Mouse (Mus musculus): Measurements from ENCODE around the gene Syt17.

The Syt17 gene

DNA sequence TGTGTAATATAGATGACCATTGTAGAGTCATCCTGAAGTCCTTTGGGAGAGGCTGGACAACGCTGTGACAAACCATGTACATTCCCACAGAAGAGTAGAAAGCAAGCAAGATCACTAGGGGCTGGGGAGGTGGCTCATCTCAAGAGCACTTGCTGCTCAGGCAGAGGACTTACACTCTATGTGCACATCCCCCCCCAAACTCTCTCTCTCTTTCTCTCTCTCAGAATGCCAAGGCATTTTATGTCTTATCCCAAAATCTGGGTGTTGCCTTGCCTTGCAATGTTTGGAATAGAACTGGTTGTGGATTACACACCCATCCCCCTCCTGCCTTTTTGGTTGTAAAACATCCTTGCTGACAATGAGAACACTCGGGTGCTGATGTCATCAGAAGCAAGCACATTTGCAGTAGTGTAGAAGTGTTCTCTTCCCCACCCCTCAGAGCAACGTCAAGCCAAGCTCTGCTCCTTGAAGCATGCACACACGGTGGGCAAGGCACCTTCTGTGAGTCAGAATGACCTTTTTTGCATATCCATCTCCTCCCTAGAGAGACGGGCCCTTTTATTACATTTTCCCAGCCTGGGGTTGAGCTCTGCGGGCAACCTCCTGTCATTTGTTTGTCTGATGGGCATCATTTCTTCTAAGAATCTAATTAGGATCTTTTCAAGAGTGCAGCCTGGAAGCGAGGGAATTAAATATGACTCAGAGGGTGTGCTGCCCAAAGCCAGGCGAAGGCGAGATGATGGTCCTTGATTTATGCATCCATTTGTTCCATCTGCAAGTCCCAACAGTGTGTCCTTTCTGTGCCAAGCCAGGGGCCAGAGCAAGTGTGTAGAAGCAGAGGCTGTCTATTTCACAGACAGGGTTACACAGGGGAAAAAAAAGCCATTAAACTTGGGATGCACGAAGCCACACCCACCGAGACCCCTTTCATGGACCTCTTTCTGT lies 15.1 kb upstream of the Syt17 start:
- DNase-seq (ENCODE audit: low read depth, low spot score) = peak; percentile 77

DNA sequence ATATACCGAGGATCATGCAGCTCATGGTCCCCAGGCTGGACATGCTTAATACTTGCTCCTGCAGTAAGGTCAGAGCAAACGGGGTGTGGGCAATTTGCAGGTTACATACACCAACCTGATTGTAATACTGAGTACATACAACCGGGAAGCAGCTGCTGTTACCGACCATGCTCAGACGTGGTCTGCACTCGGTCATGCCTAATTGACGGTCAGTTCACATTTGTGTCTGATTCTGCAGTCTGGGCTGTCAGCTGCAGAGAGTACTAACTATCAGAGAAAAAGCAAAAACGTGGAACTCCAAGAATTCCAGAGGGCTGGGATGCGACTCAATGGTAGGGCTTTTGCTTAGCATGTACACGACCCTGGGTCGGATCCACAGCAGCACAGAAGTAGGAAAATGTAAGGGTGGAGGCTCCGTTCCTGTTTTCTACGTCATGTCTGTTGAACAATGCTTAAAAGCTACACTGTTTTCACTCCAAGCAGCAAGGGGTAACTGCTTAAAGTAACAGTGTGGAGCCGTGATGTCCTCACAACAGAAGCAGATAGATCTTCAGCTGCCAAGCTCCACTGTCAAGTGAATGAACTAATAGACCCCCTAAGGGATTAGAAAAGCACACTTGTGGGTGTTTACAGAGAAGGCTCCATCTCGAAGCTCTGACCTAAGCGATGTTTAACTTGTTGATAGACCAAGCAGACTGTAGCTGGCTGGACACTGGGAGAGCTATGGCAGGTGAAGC lies 13.5 kb upstream of the Syt17 start:
- DNase-seq (ENCODE audit: low read depth, low spot score) = no peak

DNA sequence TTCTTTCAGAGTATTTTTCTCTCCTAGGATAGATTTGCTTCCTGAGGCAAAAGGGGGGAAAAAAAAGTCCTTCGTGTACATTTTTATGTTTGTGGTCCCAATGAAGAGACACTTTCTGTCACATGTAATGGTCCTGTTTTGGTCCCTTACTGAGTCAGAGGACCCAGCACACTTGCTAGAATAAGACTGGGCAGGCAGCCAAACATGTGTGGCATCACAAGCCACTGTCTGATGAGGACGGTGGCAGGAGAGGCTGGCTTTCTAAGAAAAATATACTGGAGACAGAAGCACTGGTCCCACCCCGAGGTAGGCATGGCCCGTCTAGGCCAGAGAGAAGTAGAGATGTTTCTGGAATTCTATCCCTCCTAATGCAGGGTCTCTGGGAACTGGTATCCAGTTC lies 5.7 kb upstream of the Syt17 start:
- DNase-seq (ENCODE audit: low read depth, low spot score) = no peak

DNA sequence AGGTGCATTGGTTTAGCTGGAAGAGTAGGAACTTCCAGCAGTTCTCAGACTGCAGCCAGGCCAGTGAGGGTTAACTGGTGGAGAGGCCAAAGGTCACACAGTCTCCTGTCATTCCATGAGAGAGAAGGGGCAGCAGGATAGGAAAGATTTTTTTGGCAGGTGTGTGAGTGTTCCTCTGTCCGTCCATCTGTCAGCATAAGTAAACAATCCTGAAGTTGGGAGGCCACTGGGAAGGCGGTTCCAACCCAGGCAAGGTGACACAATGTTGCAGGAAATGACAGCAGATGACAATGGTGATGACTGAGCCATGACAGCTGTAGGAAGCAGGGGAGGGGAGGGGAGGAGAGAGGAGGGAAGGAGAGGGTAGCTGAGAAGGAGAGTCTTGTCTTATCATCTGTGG lies 4.9 kb upstream of the Syt17 start:
- no peak for DNase-seq (ENCODE audit: low read depth, low spot score)

DNA sequence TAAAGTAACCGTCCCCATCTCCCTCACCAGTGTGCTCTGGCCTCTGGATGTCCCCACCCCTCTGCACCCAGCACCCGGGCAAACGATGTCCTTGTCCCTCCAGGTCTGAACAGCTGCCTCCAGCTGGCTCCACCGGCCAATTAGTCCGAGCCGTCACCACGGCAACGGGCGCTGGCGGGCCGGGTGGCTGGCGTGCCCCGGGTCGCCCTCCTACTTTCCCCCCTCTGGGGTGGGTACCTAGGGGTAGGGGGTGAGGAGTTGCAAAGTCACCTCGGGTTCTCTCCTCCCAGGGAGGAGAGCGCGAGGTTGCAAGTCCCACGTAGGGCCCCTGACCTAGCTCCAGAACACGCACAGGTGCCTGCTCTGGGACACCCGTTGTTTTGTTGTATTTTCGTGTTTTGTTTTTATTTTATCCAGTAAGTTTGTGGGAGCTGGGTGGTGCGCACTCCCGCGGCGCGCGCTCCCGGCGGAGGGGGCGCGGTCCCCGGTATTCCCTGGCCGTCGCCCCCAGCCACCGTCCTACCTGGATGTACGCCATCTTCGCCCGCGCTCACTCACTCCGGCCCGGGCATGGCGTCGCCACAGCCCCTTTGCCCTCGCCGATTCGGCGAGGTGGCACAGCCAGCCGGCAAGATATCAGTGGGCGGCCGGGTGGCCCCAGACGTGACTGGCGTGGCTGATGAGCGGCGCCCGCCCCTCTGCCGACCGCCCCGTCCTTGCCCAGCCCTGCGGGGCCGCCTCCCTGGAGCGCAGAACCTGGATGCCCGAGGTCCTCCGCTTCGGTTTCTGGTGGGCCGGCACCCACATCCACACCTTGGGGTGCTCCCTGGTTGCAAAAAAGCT lies 510 bp downstream of the Syt17 start:
- DNase-seq (ENCODE audit: low read depth, low spot score) = no peak

DNA sequence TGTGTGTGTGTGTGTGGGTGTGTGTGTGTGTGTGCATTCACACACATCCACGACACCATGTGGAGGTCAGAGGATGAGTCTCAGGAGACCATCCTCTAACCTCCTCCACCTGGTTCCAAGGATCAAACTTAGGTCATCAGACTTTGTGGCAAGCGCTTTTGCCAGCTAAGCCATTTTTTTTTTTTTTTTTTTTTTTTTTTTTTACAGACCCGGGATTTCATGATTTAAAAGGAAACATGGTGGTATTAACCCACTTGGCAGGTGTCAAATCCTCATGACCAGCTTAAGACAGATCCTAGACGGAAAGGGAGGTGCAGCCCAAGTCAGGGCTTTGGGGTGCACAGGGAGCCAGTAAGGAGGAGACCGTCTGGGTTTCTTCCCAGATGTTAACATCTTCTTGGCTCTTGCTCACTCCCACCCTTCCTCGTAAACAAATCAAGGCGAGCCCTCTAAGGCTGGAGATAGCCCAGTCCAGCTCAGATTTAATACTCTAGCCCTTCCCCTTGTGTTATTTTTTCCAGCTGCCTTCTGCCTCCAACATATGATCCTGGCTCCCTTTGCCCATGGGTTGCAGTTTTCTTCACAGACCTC lies 4.0 kb downstream of the Syt17 start:
- no peak for DNase-seq (ENCODE audit: low read depth, low spot score)

DNA sequence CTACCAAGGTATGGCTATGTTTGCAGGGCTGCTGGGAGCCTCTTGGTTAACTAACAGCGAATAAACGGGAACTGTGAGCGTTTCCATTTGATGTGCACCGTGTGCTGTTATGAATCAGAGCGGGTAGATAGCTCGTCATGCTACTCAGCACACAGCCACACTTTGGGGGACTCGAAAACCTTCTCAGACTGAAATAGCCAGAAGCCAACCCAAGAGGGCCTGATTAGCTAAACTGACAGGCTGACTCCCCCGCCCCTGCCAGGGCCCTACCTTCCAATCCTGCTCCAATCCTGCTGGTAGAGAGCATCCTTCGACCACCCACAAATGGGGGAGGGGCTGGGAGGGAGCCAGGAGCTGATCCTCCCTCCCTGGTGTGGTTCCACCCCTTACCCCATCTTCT lies 4.7 kb downstream of the Syt17 start:
- DNase-seq (ENCODE audit: low read depth, low spot score) = no peak

DNA sequence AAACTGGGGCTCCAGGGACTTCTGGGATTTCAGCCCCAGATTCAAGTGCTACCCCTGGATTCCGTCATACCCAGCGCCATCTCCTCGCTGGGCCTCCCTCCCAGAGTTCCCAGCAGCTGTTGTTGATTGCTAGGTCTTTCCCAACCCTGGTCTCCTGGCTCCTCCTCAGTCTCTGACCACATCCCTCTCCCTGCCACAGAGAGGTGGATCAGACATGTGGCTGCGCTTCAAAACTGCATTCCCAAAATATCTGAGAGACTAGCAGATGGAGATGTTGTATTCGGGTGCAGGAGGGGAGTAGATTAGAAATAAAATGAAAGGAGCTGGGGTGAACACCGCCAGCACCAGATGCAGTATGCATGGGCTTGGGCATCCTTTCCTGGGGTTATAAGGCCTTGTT lies 6.5 kb downstream of the Syt17 start:
- peak; percentile 55 for DNase-seq (ENCODE audit: low read depth, low spot score)

DNA sequence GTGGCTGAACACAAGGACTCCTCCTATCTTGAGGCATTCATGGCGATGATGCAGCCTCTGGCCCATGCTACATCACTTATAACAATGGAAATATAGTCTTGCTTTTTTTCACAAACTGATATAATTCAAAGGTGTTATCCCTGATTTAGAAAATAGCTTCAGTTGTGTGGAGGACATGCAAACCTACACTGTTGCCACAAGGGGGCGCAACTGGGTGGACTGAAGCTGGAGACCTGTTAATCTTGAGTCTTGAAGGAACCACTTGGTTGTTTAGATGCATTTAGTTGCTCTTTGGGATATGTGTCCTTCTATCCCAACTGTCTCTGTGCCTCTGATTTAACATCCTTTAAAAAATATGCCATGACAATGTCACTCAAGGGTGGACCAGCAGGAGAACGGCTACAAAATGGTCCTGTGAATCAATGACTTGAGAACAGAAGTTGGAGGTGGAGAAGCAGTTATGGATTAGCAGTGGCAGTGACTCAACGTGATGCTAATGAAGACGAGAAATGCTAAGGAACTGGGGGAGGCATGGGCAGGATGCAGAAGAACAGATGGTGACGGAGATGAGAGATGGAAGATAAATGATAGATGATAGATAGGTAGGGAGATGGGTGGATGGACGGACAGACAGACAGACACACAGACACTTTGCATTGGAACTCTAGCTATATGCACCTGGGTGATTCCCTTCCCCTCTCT lies 10.8 kb downstream of the Syt17 start:
- DNase-seq (ENCODE audit: low read depth, low spot score) = peak; percentile 54

DNA sequence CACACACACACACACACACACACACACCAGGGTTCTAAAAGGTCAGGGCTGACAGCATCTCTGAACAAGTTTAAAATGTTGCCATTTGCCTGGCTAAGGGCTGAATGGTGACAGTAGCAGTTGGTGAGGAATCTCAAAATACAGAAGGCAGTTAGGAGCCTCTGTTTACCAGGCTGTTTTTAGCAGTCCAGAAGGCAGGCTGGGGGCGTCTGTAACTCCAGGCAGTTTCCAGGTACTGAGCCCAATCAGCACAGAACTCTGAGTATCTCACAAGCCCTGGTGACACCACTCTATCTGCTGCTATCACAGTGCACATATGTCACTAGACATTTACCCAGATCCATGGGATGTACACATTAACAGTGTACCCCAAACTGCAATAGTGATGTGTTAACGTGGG lies 19.1 kb downstream of the Syt17 start:
- DNase-seq (ENCODE audit: low read depth, low spot score) = no peak

DNA sequence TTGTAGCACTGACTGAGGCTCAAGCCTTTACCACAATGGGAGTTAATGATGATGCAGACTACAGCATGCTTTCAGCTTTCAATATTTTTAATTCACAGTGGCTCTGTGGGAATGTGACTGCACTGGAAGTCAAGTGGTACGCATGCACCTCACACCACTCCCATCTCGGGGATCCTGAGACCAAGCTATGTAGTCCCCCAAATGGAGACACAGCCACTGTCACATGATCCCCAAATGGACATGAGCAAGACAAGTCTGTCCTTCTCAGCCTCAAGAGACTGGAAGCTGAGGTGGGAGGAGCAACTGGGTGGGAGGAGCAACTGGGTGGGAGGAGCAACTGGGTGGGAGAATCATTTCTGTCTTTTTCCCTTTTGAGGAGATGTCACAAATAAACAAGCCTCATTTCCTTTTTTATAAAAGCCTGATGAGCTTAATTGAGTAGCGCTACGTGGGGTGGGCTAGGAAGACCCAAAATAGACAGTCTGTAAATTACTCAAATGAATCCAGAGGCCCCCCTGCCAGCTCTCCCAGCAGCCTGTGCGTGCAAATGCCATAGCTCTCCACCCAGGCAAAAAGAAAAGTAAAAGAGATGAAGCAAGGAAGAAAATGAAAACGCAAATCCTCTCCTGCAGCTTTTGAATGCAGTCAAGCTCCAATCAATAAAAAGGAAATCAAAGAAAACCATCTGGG lies 28.4 kb downstream of the Syt17 start:
- DNase-seq (ENCODE audit: low read depth, low spot score) = no peak

DNA sequence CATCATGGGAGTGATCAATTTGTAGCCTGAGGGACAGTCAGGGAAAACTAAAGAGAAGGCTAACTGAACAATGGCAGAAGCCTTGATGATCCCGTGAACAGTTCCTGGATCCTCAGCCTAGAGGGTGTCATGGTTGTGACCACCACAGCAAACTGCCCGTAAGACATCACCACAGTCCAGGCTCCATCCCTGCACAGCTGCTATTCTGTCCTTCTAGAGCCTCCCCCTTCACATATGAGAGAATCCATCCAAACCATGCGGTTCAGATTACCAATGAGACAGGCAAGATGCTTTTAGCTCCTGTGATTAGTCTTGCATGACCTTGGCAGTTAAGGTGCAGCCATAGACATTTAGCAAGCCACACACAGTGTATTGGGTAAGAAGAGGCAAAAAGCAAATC lies 33.8 kb downstream of the Syt17 start:
- DNase-seq (ENCODE audit: low read depth, low spot score) = no peak

DNA sequence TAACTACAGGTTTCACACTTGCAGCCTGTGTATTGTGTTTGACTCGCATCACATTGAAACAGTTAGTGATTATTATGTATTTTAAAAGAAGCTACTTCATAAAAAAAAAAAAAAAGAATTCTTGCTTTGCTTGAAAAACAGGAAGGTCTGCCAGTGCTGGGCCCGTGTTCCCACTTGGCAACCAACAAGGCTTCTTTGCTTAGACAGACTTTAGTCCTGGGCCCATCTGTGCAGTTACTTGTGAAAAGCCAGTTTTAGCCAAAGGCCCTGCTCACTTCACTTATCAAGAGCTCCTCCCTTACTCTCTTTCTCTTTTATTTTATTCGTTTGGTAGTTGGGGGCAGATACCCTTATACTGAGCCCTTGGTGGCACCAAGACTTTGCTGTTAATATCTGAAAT lies 36.1 kb downstream of the Syt17 start:
- no peak for DNase-seq (ENCODE audit: low read depth, low spot score)

DNA sequence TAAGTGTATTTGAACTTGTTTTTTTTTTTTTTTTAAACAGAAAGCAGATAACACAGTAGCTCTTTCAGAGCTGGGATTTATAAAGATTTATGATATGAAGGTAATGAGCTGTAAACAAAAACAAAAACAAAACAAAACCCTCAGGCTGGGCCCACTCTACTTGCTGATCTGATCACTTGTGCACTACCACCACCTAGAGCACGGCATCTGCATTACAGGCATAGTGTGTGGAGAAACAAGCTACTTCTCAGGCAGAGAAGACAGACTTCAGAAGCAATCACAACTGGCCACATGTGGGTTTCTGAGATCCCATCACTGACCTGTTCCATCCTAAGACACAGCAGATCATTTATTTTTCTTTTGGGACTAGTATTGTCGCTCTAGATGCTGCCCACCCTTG lies 38.6 kb downstream of the Syt17 start:
- peak; percentile 40 for DNase-seq (ENCODE audit: low read depth, low spot score)

DNA sequence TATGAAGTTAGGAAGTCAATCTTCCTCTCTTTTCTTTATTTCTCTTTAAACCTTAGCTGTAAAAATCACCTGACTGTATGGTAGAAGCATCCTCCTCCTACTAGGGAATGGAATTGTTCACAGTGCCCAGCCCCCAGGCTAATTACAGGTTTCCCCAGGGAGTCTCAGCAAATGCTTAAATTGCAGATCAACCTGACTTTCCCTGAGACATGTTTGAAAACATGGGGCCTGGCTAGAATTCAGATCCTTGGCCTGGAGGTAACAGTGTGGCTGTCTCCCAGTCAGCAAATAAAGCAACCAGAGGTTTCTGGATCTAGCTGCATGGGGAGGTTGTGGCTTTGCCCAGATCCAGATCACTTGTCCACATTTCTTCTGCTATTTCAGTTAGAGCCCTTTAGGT lies 42.8 kb downstream of the Syt17 start:
- DNase-seq (ENCODE audit: low read depth, low spot score) = no peak

DNA sequence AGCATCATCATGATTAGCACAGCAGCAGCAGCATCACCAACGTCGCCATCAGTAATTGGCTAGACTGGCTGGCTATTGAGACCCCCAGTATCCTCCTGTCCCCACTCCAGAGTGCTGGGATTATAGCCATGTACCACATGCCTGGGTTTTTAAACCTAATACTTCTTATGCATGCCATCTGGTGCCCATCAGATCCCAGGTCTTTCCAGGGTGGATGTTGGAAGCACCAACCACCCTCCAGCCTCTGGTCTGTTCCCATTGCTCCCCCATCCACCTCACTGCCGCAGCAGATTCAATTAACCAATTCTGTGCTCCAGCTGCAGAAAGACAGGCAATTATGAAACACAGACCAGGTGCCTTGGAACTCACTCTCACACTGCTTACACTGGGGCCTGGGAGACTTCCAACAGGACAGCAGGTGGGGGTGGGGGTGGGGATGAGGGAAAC lies 45.4 kb downstream of the Syt17 start:
- no peak for DNase-seq (ENCODE audit: low read depth, low spot score)

DNA sequence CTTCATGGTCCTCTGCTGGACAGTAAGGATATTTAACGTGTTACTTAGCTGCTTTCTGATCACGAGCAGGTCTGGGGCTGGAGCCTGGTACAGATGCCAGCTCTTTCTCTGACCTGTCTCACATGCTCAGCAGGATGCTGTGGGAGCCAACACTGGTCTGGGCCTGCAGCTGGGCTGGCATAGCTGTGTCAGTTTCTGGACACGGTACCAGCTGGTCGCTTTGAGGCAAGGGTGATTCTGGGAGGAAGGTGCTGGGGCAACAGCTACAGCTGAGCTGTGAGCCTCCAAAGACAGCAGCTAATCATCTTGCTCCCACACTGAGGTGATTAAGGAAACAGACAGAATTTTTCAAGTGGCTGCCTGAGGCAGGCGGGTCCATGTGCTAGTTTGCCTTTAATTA lies 46.1 kb downstream of the Syt17 start:
- DNase-seq (ENCODE audit: low read depth, low spot score) = no peak

DNA sequence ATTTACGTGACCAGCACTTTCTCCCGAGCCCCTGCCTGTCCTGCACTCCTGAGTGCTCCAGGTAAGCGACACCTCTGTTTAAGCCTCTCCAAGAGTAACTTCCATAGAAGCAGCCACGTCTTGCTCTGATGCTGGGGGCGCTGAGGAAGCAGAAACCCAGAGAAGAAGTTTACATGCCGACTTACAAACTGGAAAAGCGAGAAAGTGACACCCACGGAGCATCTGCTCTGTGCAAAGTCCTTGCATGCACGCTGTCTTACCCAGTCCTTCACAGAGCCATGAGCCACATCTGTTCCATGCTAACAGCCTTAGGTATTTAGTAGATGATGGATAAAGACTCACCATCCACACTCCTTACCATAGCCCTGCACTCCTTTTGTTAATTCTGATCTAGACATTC lies 48.3 kb downstream of the Syt17 start:
- DNase-seq (ENCODE audit: low read depth, low spot score) = no peak

DNA sequence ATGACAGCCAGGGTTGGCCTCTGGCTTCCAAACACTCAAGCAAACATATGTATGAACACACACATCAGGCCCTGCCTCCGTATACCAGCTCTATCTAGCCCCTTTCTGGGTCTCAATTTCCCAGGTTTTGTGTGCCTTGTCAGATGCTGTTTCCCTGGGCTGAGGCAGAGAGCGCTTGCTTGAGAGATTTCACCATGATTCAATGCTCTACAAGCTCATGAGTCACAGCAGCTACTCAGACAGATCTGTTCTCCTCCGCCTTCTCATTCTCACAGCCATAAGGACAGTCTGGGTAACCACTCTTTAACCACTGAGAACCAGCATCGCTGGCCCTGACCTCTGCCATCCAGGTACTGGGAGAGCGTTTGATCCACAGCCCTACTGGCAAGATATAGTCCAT lies 57.3 kb downstream of the Syt17 start:
- no peak for DNase-seq (ENCODE audit: low read depth, low spot score)

DNA sequence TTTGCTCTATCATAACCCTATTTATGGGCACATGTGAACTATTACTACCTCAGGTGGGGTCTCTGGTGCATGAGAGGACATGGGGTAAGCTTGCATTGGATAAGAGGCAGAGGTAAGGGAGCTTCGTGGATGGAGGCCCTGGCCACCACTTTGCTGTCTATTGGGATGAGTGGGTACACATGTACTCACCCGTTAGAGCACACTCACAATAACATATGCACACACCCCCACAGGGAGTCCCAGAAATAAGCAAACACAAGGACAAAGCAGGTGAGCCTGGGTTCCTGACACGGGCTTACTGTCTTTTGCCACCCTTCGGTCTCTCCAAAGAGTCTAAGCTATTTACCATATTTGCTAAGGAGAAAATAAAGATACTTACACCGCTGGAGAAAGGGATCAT lies 67.0 kb downstream of the Syt17 start:
- no peak for DNase-seq (ENCODE audit: low read depth, low spot score)
